Mouse (Mus musculus) large intestine, adult 2 months (tissue): ENCODE measurements around the gene Phrf1. TPM values are rescaled to one million over a fixed set of nuclear protein-coding genes. Genes with fewer than 3 reads are reported as not detected.

ENCODE experiments used
- DNase-seq: peaks from one replicate; pipeline ENCODE4 v3.0.0-alpha.2; 2012; ENCODE audit warnings: low read depth, low spot score
- WGBS: fragments of 180-500 bp; shearing (Covaris S2); methylation state at CpG from one replicate; pipeline ENCODE4 v1.1.7; 2018; 5-methylcytosine and 5-hydroxymethylcytosine counted together
- polyA plus RNA-seq: library from polyadenylated mRNA; depleted of rRNA; stranded (reverse); fragments of >200 nt; gene quantifications from 2 replicates; pipeline ENCODE4 v1.2.3, GENCODE M21; 2012; rRNA removed

Phrf1 gene
- polyA plus RNA-seq, 1 experiment = 23.1 TPM

DNA sequence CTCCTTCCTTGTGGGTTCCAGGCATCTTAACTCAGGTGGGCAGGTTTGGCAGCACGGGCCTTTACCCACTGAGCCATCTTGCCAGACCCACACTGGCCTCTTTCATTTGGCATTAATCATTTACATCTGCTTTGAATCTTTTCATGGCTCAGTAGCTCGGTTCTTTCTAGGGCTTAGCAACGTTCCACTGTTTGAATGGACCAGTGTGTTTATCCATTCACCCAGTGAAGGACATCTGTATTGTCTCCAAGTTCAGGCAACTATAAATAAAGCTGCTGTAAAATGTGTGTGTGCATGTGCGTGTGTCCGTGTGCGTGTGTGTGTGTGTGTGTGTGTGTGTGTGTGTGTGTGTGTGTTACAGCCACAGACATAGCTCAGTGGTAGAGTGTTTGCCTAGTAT lies 52.9 kb downstream of the Phrf1 start:
- WGBS = 48% methylated on average over 6 of the region's 6 CpGs
- no peak for DNase-seq

GRCm38 (mm10) chr7:141282756-141283155 lies 54.2 kb downstream of the Phrf1 start:
- DNase-seq = no peak
- WGBS = 92% methylated on average over 4 of the region's 4 CpGs

DNA sequence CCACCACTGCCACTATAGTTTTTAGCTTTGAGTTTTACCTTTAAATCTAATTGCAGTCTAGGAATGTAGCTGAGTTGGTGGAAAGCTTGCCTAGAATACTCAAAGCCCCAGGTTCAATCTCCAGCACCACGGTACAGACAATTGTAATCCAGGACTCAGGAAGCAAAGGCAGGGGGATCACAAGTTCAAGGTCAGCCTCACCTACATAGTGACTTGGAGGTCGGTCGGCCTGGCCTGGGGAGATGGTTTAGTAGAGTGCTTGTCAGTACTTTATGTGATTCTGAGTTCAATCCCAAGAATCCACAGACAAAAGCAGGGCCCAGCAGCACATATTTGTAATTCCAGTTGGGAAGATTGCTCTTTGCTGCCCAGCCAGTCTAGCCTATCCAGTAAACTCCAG lies 59.5 kb downstream of the Phrf1 start:
- 76% methylated on average over 3 of the region's 3 CpGs for WGBS

GRCm38 (mm10) chr7:141291921-141292582 lies 63.5 kb downstream of the Phrf1 start, which contains the start of gene Drd4:
Gene Drd4 (plus strand): TSS chr7:141292006.
- WGBS = 9% methylated on average over 46 of the region's 46 CpGs
- no peak for DNase-seq

More for the DNA sequence above, 59.5 kb downstream of the Phrf1 start:
- DNase-seq = no peak

DNA sequence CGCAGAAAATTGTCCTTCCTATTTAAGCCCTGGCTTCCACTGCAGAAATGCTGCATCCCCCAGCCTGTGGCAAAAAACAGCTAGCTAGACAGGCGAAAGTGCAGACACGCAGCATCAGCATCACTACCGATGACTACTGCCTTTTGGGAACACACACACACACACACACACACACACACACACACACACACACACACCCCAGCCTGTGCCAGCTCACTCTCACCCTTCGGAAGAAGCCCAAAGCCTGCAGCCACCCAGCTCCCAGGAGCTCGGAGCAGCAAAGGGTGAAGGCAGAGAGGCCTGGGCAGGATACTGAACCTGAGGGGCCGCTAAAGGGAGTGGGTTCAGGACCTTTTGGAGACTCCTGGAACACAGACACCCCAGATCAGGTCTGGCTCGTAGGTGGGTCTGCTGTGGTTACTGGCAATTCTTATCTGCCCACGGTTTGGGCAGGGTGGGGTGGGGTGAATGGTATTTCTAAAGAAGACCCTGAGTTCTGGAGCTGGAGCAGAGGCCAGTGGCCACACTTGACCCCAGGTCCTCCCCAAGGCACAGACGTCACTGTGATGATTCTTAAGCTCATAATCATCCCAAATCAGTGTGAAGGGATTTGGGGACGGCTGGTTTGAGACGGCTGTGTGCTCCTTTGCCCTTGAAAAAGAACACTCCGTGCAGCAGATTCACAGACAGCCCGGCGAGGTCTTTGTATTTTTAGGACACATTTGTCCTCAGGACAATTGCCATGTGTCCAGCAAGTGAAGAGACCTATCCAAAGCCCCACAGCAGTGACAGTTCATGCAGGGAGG lies 64.2 kb downstream of the Phrf1 start:
- 76% methylated on average over 15 of the region's 15 CpGs for WGBS

GRCm38 (mm10) chr7:141293852-141294471 lies 65.4 kb downstream of the Phrf1 start:
- no peak for DNase-seq
- WGBS = 2% methylated on average over 53 of the region's 53 CpGs

More for the DNA sequence above, 64.2 kb downstream of the Phrf1 start:
- no peak for DNase-seq

DNA sequence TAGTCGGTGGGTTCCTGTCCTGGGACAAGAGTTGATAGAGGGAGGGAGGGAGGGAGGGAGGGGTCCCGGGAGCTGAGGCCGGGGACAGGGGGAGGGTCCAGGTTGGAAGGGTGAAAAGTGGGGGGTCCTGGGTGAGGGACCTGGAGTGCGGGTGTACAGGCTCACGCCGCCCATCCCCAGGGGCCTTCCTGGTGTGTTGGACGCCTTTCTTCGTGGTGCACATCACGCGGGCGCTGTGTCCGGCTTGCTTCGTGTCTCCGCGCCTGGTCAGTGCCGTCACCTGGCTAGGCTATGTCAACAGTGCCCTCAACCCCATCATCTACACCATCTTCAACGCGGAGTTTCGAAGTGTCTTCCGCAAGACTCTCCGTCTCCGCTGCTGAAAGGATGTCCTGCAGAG lies 65.9 kb downstream of the Phrf1 start:
- WGBS = 9% methylated on average over 22 of the region's 22 CpGs
- no peak for DNase-seq

- WGBS = 81% methylated on average over 3 of the region's 3 CpGs
- no peak for DNase-seq
Measured at GRCm38 (mm10) chr7:141297926-141298650, 69.5 kb downstream of the Phrf1 start.

- WGBS = 94% methylated on average over 8 of the region's 8 CpGs
- no peak for DNase-seq
Measured at GRCm38 (mm10) chr7:141299175-141299574, 70.6 kb downstream of the Phrf1 start.

DNA sequence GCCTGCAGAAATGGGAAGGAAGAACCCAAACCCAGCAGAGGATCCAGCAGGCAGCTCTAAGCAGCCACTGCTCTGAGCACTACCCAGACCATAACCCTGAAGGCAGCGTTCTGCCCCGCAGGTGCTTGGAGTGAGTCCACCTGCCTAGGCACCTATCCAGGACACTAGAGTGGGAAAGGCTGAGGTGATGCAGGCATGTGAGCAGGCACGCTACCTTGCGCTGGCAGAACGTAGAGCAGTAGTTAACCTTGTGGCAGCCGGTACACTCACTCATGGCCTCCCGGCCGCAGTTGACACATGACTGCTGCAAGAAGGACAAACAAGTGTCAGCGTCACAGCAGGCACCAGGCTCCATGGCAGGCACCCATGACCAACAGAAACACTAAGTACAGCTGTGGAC lies 72.8 kb downstream of the Phrf1 start:
- 94% methylated on average over 9 of the region's 9 CpGs for WGBS
- no peak for DNase-seq

DNA sequence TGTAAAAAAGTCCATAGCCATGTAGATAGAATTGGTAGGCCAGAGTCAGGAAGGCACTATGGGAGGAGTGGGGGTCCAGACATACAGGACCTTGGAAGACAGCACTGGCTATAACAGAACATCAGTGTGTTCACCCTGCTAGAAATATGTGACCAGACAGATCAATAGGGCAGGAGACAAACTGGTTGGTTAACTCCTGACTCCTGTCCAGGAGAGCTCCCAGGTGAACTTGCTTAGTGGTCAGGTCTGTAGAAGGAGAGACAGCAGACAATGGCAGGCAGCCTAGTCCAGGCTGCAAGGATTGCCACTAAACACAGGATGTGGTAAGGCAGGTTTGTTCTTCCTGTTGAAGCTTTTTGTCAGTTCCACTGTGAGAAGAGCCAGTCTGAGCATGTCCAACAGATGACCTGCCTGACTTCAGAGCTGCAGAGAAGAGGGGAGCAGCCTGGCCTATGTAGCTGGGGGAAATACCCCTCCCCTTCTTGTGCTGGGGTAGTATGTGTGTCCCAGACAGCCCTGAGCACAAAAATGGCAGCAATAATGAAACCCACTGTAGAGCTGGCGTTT lies 74.2 kb downstream of the Phrf1 start:
- no peak for DNase-seq
- 92% methylated on average over 1 of the region's 1 CpGs for WGBS

DNA sequence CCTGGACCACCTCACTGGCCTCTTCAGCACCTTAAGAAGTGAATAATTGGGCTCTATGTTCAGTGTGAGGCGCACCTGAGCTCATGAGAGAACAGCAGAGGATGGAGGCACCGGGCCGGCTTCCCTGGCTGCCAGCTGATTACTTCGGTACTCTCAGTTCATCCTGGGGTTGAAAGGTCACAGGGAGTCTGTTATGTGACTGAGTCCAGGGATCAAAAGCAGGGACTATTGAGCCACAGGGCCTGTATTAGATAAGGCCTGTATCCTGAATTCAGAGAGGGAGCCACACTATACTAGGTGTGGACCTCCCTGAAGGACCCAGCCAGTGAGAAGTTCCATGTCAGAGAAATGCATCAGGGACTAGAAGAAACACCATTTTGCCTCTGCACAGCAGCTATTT lies 76.0 kb downstream of the Phrf1 start:
- DNase-seq = no peak
- 87% methylated on average over 4 of the region's 4 CpGs for WGBS

Other genes with a start within 250 kb of the Phrf1 start
- 306 and 461 TPM in 2 replicates for gene Ifitm3, start 218.0 kb upstream of the Phrf1 start, polyA plus RNA-seq
- gene Ifitm6, start 210.9 kb upstream of the Phrf1 start, polyA plus RNA-seq = 6.3 and 8.3 TPM in 2 replicates
- gene Gm17387, start 199.7 kb upstream of the Phrf1 start, polyA plus RNA-seq = not detected in 2 replicates
- 15.8 and 22.3 TPM in 2 replicates for gene B4galnt4, start 167.7 kb upstream of the Phrf1 start, polyA plus RNA-seq
- 101 and 143 TPM in 2 replicates for gene Pkp3, start 150.6 kb upstream of the Phrf1 start, polyA plus RNA-seq
- 41.3 and 41.8 TPM in 2 replicates for gene Sigirr, start 128.2 kb upstream of the Phrf1 start, polyA plus RNA-seq
- 143 and 205 TPM in 2 replicates for gene Ano9, start 111.0 kb upstream of the Phrf1 start, polyA plus RNA-seq
- gene Ptdss2, start 106.4 kb upstream of the Phrf1 start, polyA plus RNA-seq = 23.6 and 28.1 TPM in 2 replicates
- 146 and 149 TPM in 2 replicates for gene Rnh1, start 55.9 kb upstream of the Phrf1 start, polyA plus RNA-seq
- 82.1 and 91.7 TPM in 2 replicates for gene Hras, start 34.8 kb upstream of the Phrf1 start, polyA plus RNA-seq
- 5.4 and 7.2 TPM in 2 replicates for gene Lrrc56, start 34.6 kb upstream of the Phrf1 start, polyA plus RNA-seq
- gene Lmntd2, start 14.7 kb upstream of the Phrf1 start, polyA plus RNA-seq = 7.2 and 9.4 TPM in 2 replicates
- gene Rassf7, start 12.9 kb upstream of the Phrf1 start, polyA plus RNA-seq = 143 and 153 TPM in 2 replicates
- gene Irf7, start 37.7 kb downstream of the Phrf1 start, polyA plus RNA-seq = 159 and 210 TPM in 2 replicates
- 611 and 677 TPM in 2 replicates for gene Cdhr5, start 48.0 kb downstream of the Phrf1 start, polyA plus RNA-seq
- gene Sct, start 50.3 kb downstream of the Phrf1 start, polyA plus RNA-seq = 226 and 321 TPM in 2 replicates
- gene Drd4, start 63.2 kb downstream of the Phrf1 start, polyA plus RNA-seq = 0.08 and 0.21 TPM in 2 replicates
- 17.5 and 19.9 TPM in 2 replicates for gene Deaf1, start 98.9 kb downstream of the Phrf1 start, polyA plus RNA-seq
- gene Tmem80, start 99.0 kb downstream of the Phrf1 start, polyA plus RNA-seq = 33.3 and 37.2 TPM in 2 replicates
- 314 and 414 TPM in 2 replicates for gene Eps8l2, start 110.1 kb downstream of the Phrf1 start, polyA plus RNA-seq
- gene Taldo1, start 163.4 kb downstream of the Phrf1 start, polyA plus RNA-seq = 554 and 560 TPM in 2 replicates
- 54.0 and 56.7 TPM in 2 replicates for gene Gatd1, start 185.4 kb downstream of the Phrf1 start, polyA plus RNA-seq
- gene Cend1, start 200.7 kb downstream of the Phrf1 start, polyA plus RNA-seq = 2.0 and 2.9 TPM in 2 replicates
- 214 and 297 TPM in 2 replicates for gene Slc25a22, start 209.1 kb downstream of the Phrf1 start, polyA plus RNA-seq
- gene Pidd1, start 215.2 kb downstream of the Phrf1 start, polyA plus RNA-seq = 13.0 and 17.0 TPM in 2 replicates
- 642 and 693 TPM in 2 replicates for gene Rplp2, start 218.6 kb downstream of the Phrf1 start, polyA plus RNA-seq
- gene Pnpla2, start 226.4 kb downstream of the Phrf1 start, polyA plus RNA-seq = 185 and 198 TPM in 2 replicates
- gene Cracr2b, start 232.3 kb downstream of the Phrf1 start, polyA plus RNA-seq = 38.6 and 41.4 TPM in 2 replicates
- 255 and 294 TPM in 2 replicates for gene Cd151, start 238.6 kb downstream of the Phrf1 start, polyA plus RNA-seq
- 40.0 and 43.9 TPM in 2 replicates for gene Polr2l, start 246.3 kb downstream of the Phrf1 start, polyA plus RNA-seq
- 19.5 and 21.6 TPM in 2 replicates for gene Tspan4, start 246.5 kb downstream of the Phrf1 start, polyA plus RNA-seq